Comparison of ENCODE assay signal across 25 mouse cellular contexts in genomic region chr3:156791234-156791633, GRCm38 (mm10).
DNase-seq lines count a peak whose midpoint lies in the region; ATAC-seq and TF ChIP-seq lines count a peak whose summit lies in the region.
"Had no signal": no experiment of that assay in that cellular context is flagged by ENCODE, and none has a peak within 500 bp of the region (broad histone marks: within the 10 kb centered on the region; RNA-seq: fewer than 3 reads in every experiment).

No protein-coding gene starts in this region.

- DNase-seq in embryonic facial prominence, embryonic 14.5 days (ENCODE audit: low spot score) = peak; percentile 34
- no peak for DNase-seq in embryonic facial prominence, embryonic 10.5 days (ENCODE audit: low spot score)
- DNase-seq in layer of hippocampus, adult 2 months (ENCODE audit: low spot score in 2 of 2) = no peak
- DNase-seq in layer of hippocampus, postnatal 14 days (ENCODE audit: low spot score in 2 of 2) = no peak
- peak; percentile 71 for DNase-seq in Patski (ENCODE audit: low read depth, low spot score)
- DNase-seq in retina, postnatal 1 day = peak; percentile 93
- DNase-seq in left cerebral cortex, adult 9 months (ENCODE audit: low spot score in 2 of 2) = no peak
- DNase-seq: adrenal gland, postnatal 14 days; gastrocnemius, adult 2 months; heart, postnatal 4 days; kidney, postnatal 25 days; left cerebral cortex, postnatal 4 days; lung, postnatal 36 days; right cerebral cortex, postnatal 14 days; thymus, adult 2 months; thymus, postnatal 4 days had no signal

- no peaks in the 10 kb centered on the region for H3K27me3 ChIP-seq in embryonic facial prominence, embryonic 14.5 days (replicated peaks; ENCODE audit: control insufficient read depth, insufficient read depth, low read length)
- no peaks in the 10 kb centered on the region for H3K27me3 ChIP-seq in embryonic facial prominence, embryonic 10.5 days (replicated peaks; ENCODE audit: low read depth, poor library complexity, severe bottlenecking)
- H3K27me3 ChIP-seq in Patski = no peaks in the 10 kb centered on the region
- H3K27me3 ChIP-seq: embryonic facial prominence, embryonic 12.5 days; hindbrain, embryonic 15.5 days; limb, embryonic 15.5 days; lung, embryonic 15.5 days; neural tube, embryonic 15.5 days had no signal

- no peak for TF ChIP-seq CTCF in layer of hippocampus, adult 2 months (conservative IDR thresholded peaks at IDR 0.05)
- no peak for TF ChIP-seq CTCF in Patski (IDR thresholded peaks at IDR 0.05)

- no peak overlapping the region for H3K4me3 ChIP-seq in embryonic facial prominence, embryonic 14.5 days (ENCODE audit: low read depth, low read length)
- H3K4me3 ChIP-seq in embryonic facial prominence, embryonic 10.5 days = no peak overlapping the region
- no peak overlapping the region for H3K4me3 ChIP-seq in layer of hippocampus, adult 2 months
- H3K4me3 ChIP-seq: embryonic facial prominence, embryonic 12.5 days; erythroblast, embryonic 14.5 days; gastrocnemius, adult 2 months; hindbrain, embryonic 15.5 days; limb, embryonic 15.5 days; lung, embryonic 15.5 days; neural tube, embryonic 15.5 days had no signal

- CTCF ChIA-PET in Patski (lab: Charles Lee) = interaction anchor here (1.8 kb wide), 1 partner anchor 18 kb away, joined by 5 read pairs; no protein-coding TSS in a partner anchor

- POLR2A ChIA-PET in Patski (lab: Charles Lee) = no interaction called here

- H3K9me3 ChIP-seq in embryonic facial prominence, embryonic 14.5 days (ENCODE audit: control insufficient read depth, low read length) = no peaks in the 10 kb centered on the region
- H3K9me3 ChIP-seq in embryonic facial prominence, embryonic 10.5 days = no peaks in the 10 kb centered on the region
- H3K9me3 ChIP-seq: embryonic facial prominence, embryonic 12.5 days; hindbrain, embryonic 15.5 days; limb, embryonic 15.5 days; lung, embryonic 15.5 days; neural tube, embryonic 15.5 days had no signal

- H3K36me3 ChIP-seq in embryonic facial prominence, embryonic 14.5 days (ENCODE audit: control insufficient read depth, insufficient read depth, low read length) = no peaks in the 10 kb centered on the region
- H3K36me3 ChIP-seq in embryonic facial prominence, embryonic 10.5 days (replicated peaks) = no peaks in the 10 kb centered on the region
- H3K36me3 ChIP-seq: embryonic facial prominence, embryonic 12.5 days; hindbrain, embryonic 15.5 days; limb, embryonic 15.5 days; lung, embryonic 15.5 days; neural tube, embryonic 15.5 days had no signal

- in situ Hi-C loops in Patski (cut with MboI; ENCODE audit: low pct_unique_long_range_greater_than_20kb) = no loop called here

- no peak overlapping the region for H3K4me2 ChIP-seq in embryonic facial prominence, embryonic 14.5 days (ENCODE audit: low read depth, low read length)
- H3K4me2 ChIP-seq: embryonic facial prominence, embryonic 12.5 days; hindbrain, embryonic 15.5 days; limb, embryonic 15.5 days; lung, embryonic 15.5 days; neural tube, embryonic 15.5 days had no signal

- no peaks in the 10 kb centered on the region for H3K4me1 ChIP-seq in embryonic facial prominence, embryonic 14.5 days (ENCODE audit: control insufficient read depth, insufficient read depth, low read length)
- peaks cover 13% of the 10 kb centered on the region; the same call in 1 of the 2 replicates for H3K4me1 ChIP-seq in embryonic facial prominence, embryonic 10.5 days
- H3K4me1 ChIP-seq: embryonic facial prominence, embryonic 12.5 days; hindbrain, embryonic 15.5 days; limb, embryonic 15.5 days; lung, embryonic 15.5 days had no signal

- H3K27ac ChIP-seq in embryonic facial prominence, embryonic 14.5 days (replicated peaks; ENCODE audit: low read depth, low read length) = no peak overlapping the region
- no peak overlapping the region for H3K27ac ChIP-seq in embryonic facial prominence, embryonic 10.5 days (replicated peaks)
- H3K27ac ChIP-seq in layer of hippocampus, adult 2 months = peak overlapping the region; percentile 32; the same call in 1 of the 2 replicates
- H3K27ac ChIP-seq: embryonic facial prominence, embryonic 12.5 days; gastrocnemius, adult 2 months; hindbrain, embryonic 15.5 days; limb, embryonic 15.5 days; liver, embryonic 14.5 days; lung, embryonic 15.5 days; neural tube, embryonic 15.5 days; stomach, postnatal 0 days had no signal

- ATAC-seq in embryonic facial prominence, embryonic 14.5 days (ENCODE audit: low read depth) = peak; percentile 70; the same call in 1 of the 2 replicates
- ATAC-seq in Patski = peak; percentile 87
- ATAC-seq: intestine, embryonic 16.5 days had no signal

- H3K9ac ChIP-seq in embryonic facial prominence, embryonic 14.5 days (ENCODE audit: low read depth, low read length) = no peak overlapping the region
- H3K9ac ChIP-seq: embryonic facial prominence, embryonic 12.5 days; hindbrain, embryonic 15.5 days; limb, embryonic 15.5 days; liver, embryonic 14.5 days; lung, embryonic 15.5 days; neural tube, embryonic 15.5 days had no signal

Comparison
In these comparisons a context has a peak if more than half of its experiments do, and no peak if none do; other contexts are left out.
1. DNase-seq: peak in embryonic facial prominence, embryonic 14.5 days (single experiment), Patski (single experiment) and retina, postnatal 1 day (single experiment); none in embryonic facial prominence, embryonic 10.5 days (single experiment), layer of hippocampus, adult 2 months (0 of 2), layer of hippocampus, postnatal 14 days (0 of 2) and left cerebral cortex, adult 9 months (0 of 2).